ENCODE assay signal across 7 mouse cellular contexts in the genomic region with DNA sequence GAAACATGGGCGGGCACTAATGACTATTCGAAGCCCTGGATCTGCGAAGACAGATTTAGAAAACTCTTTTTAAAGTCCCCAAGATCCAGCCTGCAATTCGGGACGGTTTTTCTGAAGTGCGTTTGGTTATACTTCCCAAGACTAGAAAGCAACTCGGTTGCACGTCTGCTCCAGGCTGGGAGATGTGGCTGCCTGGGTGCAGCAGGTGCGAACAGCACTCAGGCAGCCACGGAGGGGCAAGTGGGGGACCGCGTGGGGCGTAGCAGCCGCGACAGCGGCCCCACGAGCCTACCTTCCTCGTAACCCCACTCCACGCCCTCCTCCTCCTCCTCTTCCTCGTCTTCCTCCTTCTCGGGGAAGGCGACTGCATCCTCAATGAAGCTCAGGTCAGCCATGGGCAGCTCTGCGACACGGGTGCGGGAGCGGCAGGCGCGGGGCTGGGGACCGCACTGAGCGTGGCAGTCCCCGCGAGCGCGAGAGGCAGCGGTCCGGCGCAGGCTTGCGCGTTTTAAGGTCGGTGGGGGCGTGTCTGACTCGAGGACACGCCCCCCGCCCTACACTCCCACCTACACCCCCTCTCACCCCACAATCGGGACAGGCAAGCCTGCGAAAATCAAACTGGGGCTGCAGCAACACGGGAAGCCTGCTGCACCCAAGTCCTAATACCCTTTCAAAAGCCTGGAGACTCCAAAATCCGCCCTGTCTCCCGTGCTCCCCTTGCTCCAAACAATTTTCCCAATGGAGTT. TPM values are rescaled to one million over a fixed set of nuclear protein-coding genes. Genes with fewer than 3 reads are reported as not detected.
DNase-seq lines count a peak whose midpoint lies in the region; ATAC-seq and TF ChIP-seq lines count a peak whose summit lies in the region.

A gene (minus strand): TSS at position 482 of the 746 bp plus-strand sequence.

- H3K9me3 ChIP-seq in hindbrain, embryonic 15.5 days, result no peaks in the 10 kb centered on the region
- H3K9me3 ChIP-seq in limb, embryonic 10.5 days (replicated peaks), result no peaks in the 10 kb centered on the region
- H3K9me3 ChIP-seq in midbrain, embryonic 11.5 days (ENCODE audit: control insufficient read depth, low read length), result no peaks in the 10 kb centered on the region

- no peaks in the 10 kb centered on the region for H3K36me3 ChIP-seq in hindbrain, embryonic 15.5 days
- no peaks in the 10 kb centered on the region for H3K36me3 ChIP-seq in limb, embryonic 10.5 days
- no peaks in the 10 kb centered on the region for H3K36me3 ChIP-seq in midbrain, embryonic 11.5 days (ENCODE audit: control insufficient read depth, insufficient read depth, low read length)
- H3K36me3 ChIP-seq in testis, adult 2 months (ENCODE audit: control insufficient read depth, insufficient read depth, low read length), result no peaks in the 10 kb centered on the region

- peak within 1 kb of the TSS; percentile 76 for H3K9ac ChIP-seq in hindbrain, embryonic 15.5 days
- peak within 1 kb of the TSS; percentile 67 for H3K9ac ChIP-seq in midbrain, embryonic 11.5 days (ENCODE audit: low read length)

- H3K27me3 ChIP-seq in hindbrain, embryonic 15.5 days, result no peaks in the 10 kb centered on the region
- H3K27me3 ChIP-seq in limb, embryonic 10.5 days (ENCODE audit: low read depth, poor library complexity, severe bottlenecking), result no peaks in the 10 kb centered on the region
- no peaks in the 10 kb centered on the region for H3K27me3 ChIP-seq in midbrain, embryonic 11.5 days (ENCODE audit: control insufficient read depth, insufficient read depth, low read length)
- H3K27me3 ChIP-seq in testis, adult 2 months (ENCODE audit: control insufficient read depth, insufficient read depth, low read length), result no peaks in the 10 kb centered on the region

- peak; percentile 91 for ATAC-seq in hindbrain, embryonic 15.5 days (ENCODE audit: low FRiP score, low read depth)
- ATAC-seq in midbrain, embryonic 11.5 days (ENCODE audit: low FRiP score), result peak; percentile 95

- peak within 1 kb of the TSS; percentile 89 for H3K4me3 ChIP-seq in hindbrain, embryonic 15.5 days
- H3K4me3 ChIP-seq in limb, embryonic 10.5 days, result peak within 1 kb of the TSS; percentile 74
- H3K4me3 ChIP-seq in midbrain, embryonic 11.5 days (ENCODE audit: low read depth, low read length), result peak within 1 kb of the TSS; percentile 68
- H3K4me3 ChIP-seq in testis, adult 2 months (ENCODE audit: control insufficient read depth, low read depth, low read length), result peak within 1 kb of the TSS; percentile 74

- DNase-seq in Muller cell, postnatal 12 days (ENCODE audit: inconsistent ontology term), result peak; percentile 53
- peak; percentile 8 to 9 for DNase-seq in adrenal gland, postnatal 4 days (ENCODE audit: low spot score in 2 of 2)
- peak; percentile 33 for DNase-seq in gastrocnemius, postnatal 10 days
- peak; percentile 69 for DNase-seq in limb, embryonic 10.5 days (ENCODE audit: low spot score)
- DNase-seq in midbrain, embryonic 11.5 days (ENCODE audit: low spot score, missing footprints), result peak; percentile 97

- peak within 1 kb of the TSS; percentile 100 for H3K4me2 ChIP-seq in hindbrain, embryonic 15.5 days
- peak within 1 kb of the TSS; percentile 100 for H3K4me2 ChIP-seq in midbrain, embryonic 11.5 days

- TF ChIP-seq POLR2A in testis, adult 2 months (IDR thresholded peaks at IDR 0.05; ENCODE audit: control insufficient read depth, low read depth, low read length), result no peak

- WGBS in hindbrain, embryonic 15.5 days, result under 1% methylated on average over 47 of the region's 49 CpGs
- WGBS in limb, embryonic 10.5 days, result 1% methylated on average over 48 of the region's 49 CpGs
- WGBS in midbrain, embryonic 11.5 days, result under 1% methylated on average over 49 of the region's 49 CpGs

- peak within 1 kb of the TSS; percentile 42; the same call in 1 of the 2 replicates for H3K27ac ChIP-seq in hindbrain, embryonic 15.5 days (replicated peaks)
- H3K27ac ChIP-seq in limb, embryonic 10.5 days, result peak within 1 kb of the TSS; percentile 79
- no peak within 1 kb of the TSS for H3K27ac ChIP-seq in midbrain, embryonic 11.5 days (ENCODE audit: low read depth, low read length)
- no peak within 1 kb of the TSS for H3K27ac ChIP-seq in testis, adult 2 months (ENCODE audit: control insufficient read depth, insufficient read depth, low read depth, low read length)

- TF ChIP-seq CTCF in testis, adult 2 months (IDR thresholded peaks at IDR 0.05; ENCODE audit: control insufficient read depth, insufficient read depth, insufficient replicate concordance, low read depth, low read length), result no peak

- 0 out of 2 replicates have a peak, but pooled peaks cover 7% of the 10 kb centered on the region for H3K4me1 ChIP-seq in hindbrain, embryonic 15.5 days (replicated peaks)
- peaks cover 14% of the 10 kb centered on the region for H3K4me1 ChIP-seq in limb, embryonic 10.5 days
- no peaks in the 10 kb centered on the region for H3K4me1 ChIP-seq in midbrain, embryonic 11.5 days (ENCODE audit: control insufficient read depth, insufficient read depth, low read length)
- H3K4me1 ChIP-seq in testis, adult 2 months (ENCODE audit: control insufficient read depth, insufficient read depth, low read length), result peaks cover 7% of the 10 kb centered on the region

RNA-seq across cellular contexts. Expression of the gene that starts here (rescaled TPM):
- total RNA-seq in adrenal gland, postnatal 4 days (2021), result 10 to 100 TPM; 11.5 to 13.2 TPM
- 1 to 10 TPM; 3.0 to 3.1 TPM for total RNA-seq in gastrocnemius, postnatal 10 days (2021)
- 18.5 and 28.8 TPM in 2 replicates for polyA plus RNA-seq in hindbrain, embryonic 15.5 days (2015; fragmentation: Nextera tagmentation; extraction: Ambion mirVana)
- polyA plus RNA-seq in limb, embryonic 10.5 days (2016; fragmentation: Nextera tagmentation; extraction: Ambion mirVana), result 2.5 TPM in 2 replicates
- polyA plus RNA-seq in midbrain, embryonic 11.5 days (2014; fragmentation: Nextera tagmentation; extraction: Ambion mirVana), result 1.1 and 1.3 TPM in 2 replicates
- polyA plus RNA-seq in testis, adult 2 months (2012; rRNA removed), result 0.05 and 0.13 TPM in 2 replicates

Comparison
In these comparisons a context has a peak if more than half of its experiments do, and no peak if none do; other contexts are left out.
1. DNase-seq: peak in every context shown above with its lines; median percentile 97 in midbrain, embryonic 11.5 days; 69 in limb, embryonic 10.5 days; 53 in Muller cell, postnatal 12 days; 33 in gastrocnemius, postnatal 10 days; 8 in adrenal gland, postnatal 4 days.
2. H3K27ac ChIP-seq: peak in hindbrain, embryonic 15.5 days (single experiment) and limb, embryonic 10.5 days (single experiment); none in midbrain, embryonic 11.5 days (single experiment) and testis, adult 2 months (single experiment).
3. Peak in every context shown above with its lines, with median percentiles within 50 percentile points of each other: H3K4me3 ChIP-seq.